Mouse (Mus musculus) liver, postnatal 0 days (tissue): ENCODE measurements around the gene Vasn.

Source experiments
- CTCF ChIP-seq: sonication (generic); IDR thresholded peaks from 2 replicates; pipeline ENCODE4 v1.5.1; 2016; ENCODE audit warnings: antibody characterized with exemption, low read depth
- EP300 ChIP-seq: IDR thresholded peaks from 2 replicates; pipeline ENCODE4 v1.6.1; 2016; ENCODE audit warnings: antibody characterized with exemption, low read depth, mild to moderate bottlenecking

- no peak for TF ChIP-seq EP300
- no peak for TF ChIP-seq CTCF
These were observed at the start of gene Vasn, which contains the start of gene Dnaja3 for GRCm38 (mm10) chr16:4639831-4640237.
